Mouse (Mus musculus): Measurements from ENCODE around the gene Tmem221. TPM values are rescaled to one million over a fixed set of nuclear protein-coding genes. Genes with fewer than 3 reads are reported as not detected.

Gene Tmem221
- total RNA-seq, 2 experiments from 2014 or later, result not detected

DNA sequence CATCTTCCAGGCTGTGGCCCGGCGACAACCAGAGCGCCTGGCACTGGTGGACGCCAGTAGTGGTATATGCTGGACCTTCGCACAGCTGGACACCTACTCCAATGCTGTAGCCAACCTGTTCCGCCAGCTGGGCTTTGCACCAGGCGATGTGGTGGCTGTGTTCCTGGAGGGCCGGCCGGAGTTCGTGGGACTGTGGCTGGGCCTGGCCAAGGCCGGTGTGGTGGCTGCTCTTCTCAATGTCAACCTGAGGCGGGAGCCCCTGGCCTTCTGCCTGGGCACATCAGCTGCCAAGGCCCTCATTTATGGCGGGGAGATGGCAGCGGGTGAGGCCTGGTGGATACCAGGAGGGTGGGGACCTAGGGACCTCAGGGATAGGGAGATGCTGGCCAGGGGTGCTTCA, 20.8 kb upstream of the Tmem221 start:
- ATAC-seq (replicated peaks; ENCODE audit: low FRiP score, poor library complexity, severe bottlenecking), result no peak

- no peak for ATAC-seq (replicated peaks; ENCODE audit: low FRiP score, poor library complexity, severe bottlenecking)
These were observed 20.3 kb upstream of the Tmem221 start for GRCm38 (mm10) chr8:71579009-71579408.

DNA sequence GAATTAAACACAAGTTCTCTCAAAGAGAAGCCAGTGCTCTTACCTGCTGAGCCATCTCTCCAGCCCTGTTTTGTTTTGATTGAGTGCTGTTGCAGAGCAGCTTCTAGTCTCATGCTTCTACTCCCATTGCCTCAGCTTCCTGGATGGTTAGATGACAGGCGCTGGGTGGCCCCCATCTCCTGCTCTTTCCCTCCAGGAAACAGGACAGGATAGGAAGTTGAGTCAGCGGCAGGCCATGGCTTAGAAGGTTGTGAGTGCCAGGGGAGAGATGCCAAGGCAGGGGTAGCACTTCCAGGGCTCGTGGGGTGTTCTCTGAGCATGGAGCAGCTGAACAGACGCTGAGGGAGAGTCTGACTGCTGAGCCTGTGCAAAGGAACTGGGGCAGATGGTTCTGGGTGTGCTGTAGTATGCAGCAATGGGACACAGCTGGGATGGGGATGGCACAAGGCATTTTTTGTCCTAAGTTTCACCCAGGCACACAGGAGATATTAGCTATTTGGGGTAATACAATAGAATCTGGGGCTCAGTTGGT, 19.3 kb upstream of the Tmem221 start:
- no peak for ATAC-seq (replicated peaks; ENCODE audit: low FRiP score, poor library complexity, severe bottlenecking)

DNA sequence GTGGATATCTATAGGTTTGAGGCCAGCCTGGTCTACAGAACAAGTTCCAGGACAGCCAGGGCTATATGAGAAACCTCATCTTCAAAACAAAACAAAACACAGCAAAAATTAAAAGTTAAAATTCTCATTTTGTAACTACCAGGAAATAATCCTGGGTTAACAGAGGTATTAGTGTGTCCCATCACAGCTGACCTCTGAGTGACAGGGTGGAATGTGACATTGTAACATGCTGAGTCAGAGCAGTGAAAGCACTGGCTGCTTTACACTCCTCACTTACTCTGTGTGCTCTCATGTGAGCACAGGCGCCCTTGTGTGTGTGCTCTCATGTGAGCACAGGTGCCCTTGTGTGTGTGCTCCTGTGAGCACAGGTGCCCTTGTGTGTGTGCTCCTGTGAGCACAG, 16.3 kb upstream of the Tmem221 start:
- no peak for ATAC-seq (replicated peaks; ENCODE audit: low FRiP score, poor library complexity, severe bottlenecking)

- ATAC-seq (replicated peaks; ENCODE audit: low FRiP score, poor library complexity, severe bottlenecking), result no peak
These were observed 15.8 kb upstream of the Tmem221 start for GRCm38 (mm10) chr8:71574426-71574825.

DNA sequence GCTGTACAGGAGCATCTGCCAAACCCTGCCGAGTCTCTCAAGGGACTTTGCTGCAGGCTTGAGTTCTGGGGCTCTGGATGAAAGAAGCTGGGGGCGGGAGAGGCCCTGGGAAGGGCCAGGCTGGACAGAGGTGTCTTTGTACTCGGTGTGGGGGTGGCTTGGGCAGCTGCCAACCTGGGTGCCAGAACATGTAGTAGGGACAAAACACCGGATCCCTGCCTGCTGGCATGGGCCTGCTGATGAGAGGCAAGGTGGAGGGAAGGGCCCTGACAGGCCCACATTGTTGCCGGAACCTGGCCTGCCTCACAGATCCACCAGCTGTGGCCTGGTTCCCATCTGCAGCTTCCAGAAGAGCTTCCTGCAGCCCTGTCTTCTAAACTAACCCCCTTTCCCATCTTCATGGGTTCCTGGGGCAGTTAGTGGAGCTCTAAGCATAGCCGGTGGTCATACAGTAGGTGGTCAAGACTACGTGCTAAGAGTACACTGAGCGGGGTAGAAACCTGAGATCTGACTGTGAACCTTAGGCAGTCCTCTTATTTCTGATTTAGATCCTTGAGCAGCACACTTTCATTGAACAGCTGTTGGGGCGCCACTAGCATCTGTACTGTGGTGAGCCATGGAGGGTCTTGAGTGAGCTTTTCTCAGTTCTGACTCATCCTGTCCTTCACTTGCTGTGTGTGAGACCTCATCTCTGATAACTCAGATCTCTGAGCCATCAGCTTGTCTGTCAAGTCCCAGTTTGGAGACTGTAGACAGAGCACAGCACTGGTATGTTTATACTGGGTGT, 14.4 kb upstream of the Tmem221 start:
- ATAC-seq (replicated peaks; ENCODE audit: low FRiP score, poor library complexity, severe bottlenecking), result no peak

DNA sequence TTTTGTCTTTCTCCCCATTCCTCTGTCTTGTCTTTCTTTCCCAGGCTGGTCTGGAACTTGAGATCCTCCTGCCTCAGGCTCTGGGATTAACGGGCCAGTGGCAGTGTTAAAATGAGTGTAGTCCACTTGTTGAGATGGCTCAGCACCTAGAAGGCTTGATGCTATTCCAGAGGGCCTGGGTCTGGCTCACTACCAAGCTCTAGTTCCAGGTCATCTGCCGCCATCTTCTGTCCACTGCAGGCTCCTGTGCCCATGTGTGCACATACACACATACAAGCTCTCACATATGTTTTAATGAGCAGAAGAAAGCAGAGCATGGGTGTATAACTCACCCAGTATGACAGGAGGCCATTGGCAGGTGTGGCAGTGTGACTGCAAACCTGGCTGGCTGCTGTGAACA, 13.4 kb upstream of the Tmem221 start:
- no peak for ATAC-seq (replicated peaks; ENCODE audit: low FRiP score, poor library complexity, severe bottlenecking)

- ATAC-seq (replicated peaks; ENCODE audit: low FRiP score, poor library complexity, severe bottlenecking), result peak; percentile 56
These were observed 11.8 kb upstream of the Tmem221 start for GRCm38 (mm10) chr8:71570291-71570954.

DNA sequence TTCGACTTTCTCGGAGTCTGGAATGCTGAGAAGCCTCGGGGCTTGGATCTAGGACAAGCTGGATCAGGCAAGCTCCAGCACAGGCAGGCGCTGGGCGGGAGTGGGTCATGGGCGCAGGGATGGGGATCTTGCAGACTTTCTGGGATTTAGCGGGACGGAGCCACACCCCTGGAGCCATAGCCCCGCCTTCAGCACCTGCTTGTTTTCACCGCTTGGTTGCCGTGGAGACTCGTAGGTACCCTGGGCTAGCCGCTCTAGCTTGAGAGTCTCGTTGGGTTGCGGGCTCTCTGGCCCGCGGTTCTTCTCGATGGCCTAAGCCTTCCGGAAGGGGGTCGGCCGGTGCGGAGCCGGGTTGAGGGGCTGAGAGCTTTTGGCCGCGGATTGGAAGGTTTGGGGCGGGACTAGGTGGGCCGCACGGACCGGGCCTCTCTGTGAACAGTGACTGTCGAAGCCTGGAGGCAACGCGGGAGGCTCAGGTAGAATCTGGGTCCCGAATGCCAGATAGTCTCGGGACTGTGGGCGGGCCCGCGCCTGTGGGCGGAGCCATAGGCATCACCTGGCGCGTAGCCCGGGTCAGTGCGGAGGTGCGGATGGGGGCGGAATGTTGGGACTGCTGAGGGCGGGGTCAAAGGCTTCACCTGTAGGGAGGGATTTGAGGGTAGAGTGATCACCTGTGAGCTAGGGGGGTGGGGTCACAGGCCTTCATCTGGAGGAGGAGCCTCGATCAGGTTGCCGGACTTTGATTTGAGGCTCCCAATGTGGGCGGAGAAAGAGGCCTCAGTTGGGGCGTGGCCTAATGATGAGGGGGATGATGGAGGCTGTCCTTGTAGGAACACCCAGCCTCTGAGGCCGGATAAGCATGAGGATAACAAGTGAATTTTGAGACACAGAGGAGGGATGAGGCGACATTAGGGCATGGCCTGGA, 11.0 kb upstream of the Tmem221 start:
- ATAC-seq (replicated peaks; ENCODE audit: low FRiP score, poor library complexity, severe bottlenecking), result peak; percentile 58; the same call in 1 of the 2 replicates

DNA sequence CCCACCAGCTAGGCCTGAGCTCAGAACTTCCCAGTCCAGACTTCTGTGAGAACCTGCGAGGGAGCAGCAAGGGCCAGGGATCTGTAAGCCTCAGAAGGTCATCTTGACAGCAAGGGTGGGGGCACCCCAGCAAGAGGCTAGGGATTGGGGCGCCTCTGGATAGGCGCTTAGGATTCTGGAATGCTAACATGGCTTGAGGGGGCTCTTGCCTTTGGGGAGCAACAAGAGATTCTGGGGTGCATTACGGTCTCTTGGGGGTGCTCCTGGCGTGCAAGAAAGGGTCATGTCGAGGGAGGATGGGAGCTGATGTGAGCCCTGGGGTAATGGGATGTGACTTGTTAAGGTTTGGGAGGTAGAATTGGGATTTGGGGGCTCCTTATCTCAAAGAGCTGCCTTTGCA, 10.3 kb upstream of the Tmem221 start:
- no peak for ATAC-seq (replicated peaks; ENCODE audit: low FRiP score, poor library complexity, severe bottlenecking)

GRCm38 (mm10) chr8:71568387-71568937, 9.8 kb upstream of the Tmem221 start, which contains the start of gene Slc27a1:
Gene Slc27a1, plus strand, starts transcription at chr8:71568882.
- ATAC-seq (replicated peaks; ENCODE audit: low FRiP score, poor library complexity, severe bottlenecking), result no peak

DNA sequence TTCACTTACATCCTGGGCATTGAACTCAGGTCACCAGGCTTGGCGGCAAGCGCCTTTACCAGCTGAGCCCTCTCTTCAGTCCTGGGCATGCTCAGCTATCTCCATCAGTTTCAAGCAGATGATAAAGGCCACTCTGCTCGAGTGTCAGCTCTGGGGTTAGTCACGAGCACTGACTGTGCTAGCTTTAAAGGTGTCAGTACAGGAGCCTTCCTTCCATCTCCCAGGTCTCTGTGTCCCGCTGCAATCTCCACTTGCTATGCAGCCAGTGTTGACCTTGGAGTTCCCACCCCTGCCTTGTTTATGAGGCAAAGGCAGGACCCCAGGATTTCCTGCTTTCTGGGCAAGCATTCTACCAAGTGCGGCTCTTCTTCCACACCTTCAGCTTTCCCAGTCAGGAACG, 8.9 kb upstream of the Tmem221 start:
- ATAC-seq (replicated peaks; ENCODE audit: low FRiP score, poor library complexity, severe bottlenecking), result no peak

DNA sequence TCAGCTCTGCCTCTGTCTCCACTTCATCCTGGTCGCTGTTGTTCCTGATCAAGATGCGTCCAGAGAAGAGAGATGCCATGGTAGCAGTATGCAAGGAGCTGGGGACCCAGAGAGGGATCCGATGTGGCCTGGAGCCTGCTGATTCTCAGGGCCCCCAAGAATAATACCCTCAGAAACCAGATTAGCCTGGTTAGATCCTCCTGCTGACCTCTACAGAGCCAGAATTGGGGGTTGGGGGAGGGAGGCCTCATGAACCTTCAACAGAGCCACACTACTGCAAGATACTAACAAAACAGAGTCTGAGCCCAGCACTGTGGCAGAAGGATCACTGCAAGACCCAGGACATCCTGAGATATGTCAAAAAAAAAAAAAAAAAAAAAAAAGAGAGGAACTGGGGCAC, 7.8 kb upstream of the Tmem221 start, which contains the start of gene Nxnl1:
Gene Nxnl1 (minus strand): TSS at position 101 of the 400 bp plus-strand sequence.
- no peak for ATAC-seq (replicated peaks; ENCODE audit: low FRiP score, poor library complexity, severe bottlenecking)

DNA sequence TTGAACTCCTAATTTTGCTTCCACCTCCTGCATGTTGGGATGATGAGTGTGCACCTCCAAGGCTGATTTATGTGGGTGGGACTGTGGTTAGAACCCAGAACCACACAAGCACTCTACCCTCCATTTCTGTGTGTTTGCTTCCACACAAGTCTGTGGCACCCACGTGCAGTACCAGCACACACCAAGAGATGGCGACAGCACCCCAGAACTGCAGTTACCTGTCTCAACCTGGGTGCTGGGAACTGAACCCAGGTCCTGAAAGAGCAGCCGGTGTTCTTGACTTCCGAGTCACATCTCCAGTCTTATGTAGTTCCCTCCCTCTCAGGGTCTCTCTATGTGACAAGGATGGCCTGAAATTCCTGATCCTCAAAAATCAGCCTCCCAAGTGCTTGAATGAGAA, 5.3 kb upstream of the Tmem221 start:
- no peak for ATAC-seq (replicated peaks; ENCODE audit: low FRiP score, poor library complexity, severe bottlenecking)

GRCm38 (mm10) chr8:71562751-71563150, 4.1 kb upstream of the Tmem221 start:
- peak; percentile 76 for ATAC-seq (replicated peaks; ENCODE audit: low FRiP score, poor library complexity, severe bottlenecking)

DNA sequence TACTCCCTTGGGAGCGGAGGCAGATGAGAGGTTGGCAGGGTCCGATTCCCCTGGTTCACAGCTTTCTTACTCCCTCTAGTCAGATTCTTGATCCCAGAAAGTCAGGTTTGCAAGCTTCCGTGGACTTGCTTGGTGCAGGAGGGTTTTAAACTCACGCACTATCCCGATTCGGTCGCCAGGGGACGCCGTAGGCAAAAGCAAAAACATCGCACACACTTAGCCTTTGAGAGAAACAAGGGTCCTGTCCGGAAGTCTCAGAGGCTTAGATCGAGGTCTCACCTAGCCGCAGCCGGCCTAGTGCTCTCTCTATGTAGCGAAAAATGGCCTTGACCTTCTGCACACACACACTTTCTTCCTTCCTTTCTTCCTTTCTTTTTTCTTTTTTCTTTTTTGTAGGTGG, 2.7 kb upstream of the Tmem221 start:
- ATAC-seq (replicated peaks; ENCODE audit: low FRiP score, poor library complexity, severe bottlenecking), result no peak

DNA sequence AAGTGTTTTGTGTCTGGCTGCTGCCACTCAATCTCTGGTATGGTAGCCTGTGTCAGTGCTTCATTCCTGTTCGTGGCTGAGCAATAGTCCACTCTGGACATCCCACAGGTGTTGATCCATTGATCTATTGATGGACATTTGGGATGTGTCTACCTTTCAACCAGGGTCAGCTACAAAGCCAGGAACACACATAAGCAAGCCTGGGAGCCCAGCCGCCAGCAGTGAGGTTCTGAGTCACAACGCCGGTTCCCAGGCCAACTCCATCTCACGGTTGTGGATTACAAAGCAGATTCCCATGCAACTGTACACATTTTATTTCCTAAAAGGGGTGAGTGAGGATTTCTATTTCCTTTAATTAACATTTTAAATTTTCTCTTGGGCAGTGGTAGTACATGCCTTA, 2.1 kb upstream of the Tmem221 start:
- ATAC-seq (replicated peaks; ENCODE audit: low FRiP score, poor library complexity, severe bottlenecking), result no peak

- no peak for ATAC-seq (replicated peaks; ENCODE audit: low FRiP score, poor library complexity, severe bottlenecking)
These were observed 1.4 kb upstream of the Tmem221 start for GRCm38 (mm10) chr8:71560071-71560470.

GRCm38 (mm10) chr8:71558958-71559690, 453 bp upstream of the Tmem221 start:
- peak; percentile 49; the same call in 1 of the 2 replicates for ATAC-seq (replicated peaks; ENCODE audit: low FRiP score, poor library complexity, severe bottlenecking)
